Mouse (Mus musculus) neural tube, embryonic 12.5 days (tissue): ENCODE measurements around the gene Hist2h3c1. TPM values are rescaled to one million over a fixed set of nuclear protein-coding genes. Genes with fewer than 3 reads are reported as not detected.

Source experiments
- ATAC-seq: fragments of 200-750 bp; cut with Nextera tagmentation; 2 replicates; pipeline ENCODE4 v1.8.0; 2017; ENCODE audit warnings: low read depth, mild to moderate bottlenecking, moderate TSS enrichment, moderate library complexity; ENCODE audit not compliant: low FRiP score
- H3K27ac ChIP-seq: fragments of 300-500 bp; sonication (generic); 2 replicates; pipeline ENCODE4 v1.5.1; 2016
- H3K27me3 ChIP-seq: fragments of 300-500 bp; sonication (generic); replicated peaks from 2 replicates; pipeline ENCODE4 v1.6.1; 2016; ENCODE audit warnings: mild to moderate bottlenecking
- H3K36me3 ChIP-seq: fragments of 300-500 bp; sonication (generic); 2 replicates; pipeline ENCODE4 v1.6.1; 2016; ENCODE audit warnings: mild to moderate bottlenecking
- H3K4me1 ChIP-seq: fragments of 300-500 bp; sonication (generic); 2 replicates; pipeline ENCODE4 v1.6.1; 2016
- H3K4me2 ChIP-seq: fragments of 300-500 bp; sonication (generic); replicated peaks from 2 replicates; pipeline ENCODE4 v1.6.1; 2016; ENCODE audit warnings: mild to moderate bottlenecking
- H3K4me3 ChIP-seq: fragments of 300-500 bp; sonication (generic); 2 replicates; pipeline ENCODE4 v1.5.1; 2016
- H3K9ac ChIP-seq: fragments of 300-500 bp; sonication (generic); 2 replicates; pipeline ENCODE4 v1.6.1; 2016; ENCODE audit warnings: mild to moderate bottlenecking
- H3K9me3 ChIP-seq: fragments of 300-500 bp; sonication (generic); 2 replicates; pipeline ENCODE4 v1.6.1; 2016; ENCODE audit warnings: mild to moderate bottlenecking
- WGBS: fragments of 180-500 bp; shearing (Covaris S2); methylation state at CpG from one replicate; pipeline ENCODE4 v1.1.7; 2016; 5-methylcytosine and 5-hydroxymethylcytosine counted together
- polyA plus RNA-seq: library from polyadenylated mRNA; unstranded; fragments of >200 nt; fragmentation: Nextera tagmentation; extraction: Ambion mirVana; gene quantifications from 2 replicates; pipeline ENCODE4 v1.2.1, GENCODE M21; 2016

Gene Hist2h3c1
- polyA plus RNA-seq, 1 experiment from 2014 or later, result 1.1 TPM

DNA sequence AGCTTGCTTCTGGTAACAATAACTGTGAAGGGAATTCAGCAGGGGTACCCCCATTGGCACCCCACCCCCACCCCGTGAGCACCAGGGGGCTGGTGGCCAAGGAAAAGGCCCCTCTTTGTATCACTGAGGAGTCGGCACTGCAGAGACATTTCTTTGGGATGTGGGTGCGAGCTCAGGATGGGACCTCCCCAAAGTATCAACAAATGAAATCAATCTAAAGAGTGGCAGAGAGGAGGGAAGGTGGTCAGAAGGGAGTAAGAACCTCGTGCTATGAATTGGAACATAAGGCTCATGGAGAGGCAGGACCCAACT, 2.5 kb downstream of the Hist2h3c1 start:
- H3K9ac ChIP-seq, result no peak overlapping the region
- 53% methylated on average over 4 of the region's 4 CpGs for WGBS
- H3K36me3 ChIP-seq, result no peaks in the 10 kb centered on the region
- no peak overlapping the region for H3K27ac ChIP-seq
- peaks cover 18% of the 10 kb centered on the region for H3K4me1 ChIP-seq
- H3K4me2 ChIP-seq, result peak overlapping the region; percentile 58; the same call in 1 of the 2 replicates
- no peaks in the 10 kb centered on the region for H3K27me3 ChIP-seq
- no peak overlapping the region for H3K4me3 ChIP-seq
- no peaks in the 10 kb centered on the region for H3K9me3 ChIP-seq
- no peak for ATAC-seq

DNA sequence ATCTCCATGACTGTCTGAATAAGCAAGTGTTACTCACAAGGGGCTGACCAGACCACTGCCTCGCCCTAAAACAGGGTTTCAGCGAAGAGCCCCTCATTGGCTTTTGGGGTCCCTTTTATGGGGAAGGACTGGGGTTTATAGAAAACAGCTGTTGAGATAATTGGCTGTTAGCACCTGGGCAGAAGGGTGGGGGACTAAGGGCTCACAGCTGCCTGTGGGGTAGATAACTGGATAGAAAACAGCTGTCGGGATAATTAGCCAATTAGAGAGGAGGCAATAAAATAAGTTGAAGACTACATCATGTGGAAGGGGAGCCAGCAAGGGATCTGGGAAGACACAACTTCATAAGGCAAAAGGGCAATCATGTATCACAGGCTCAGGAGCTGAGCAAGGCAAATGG, 4.4 kb downstream of the Hist2h3c1 start:
- no peak overlapping the region for H3K27ac ChIP-seq
- no peaks in the 10 kb centered on the region for H3K27me3 ChIP-seq
- no peak overlapping the region for H3K4me3 ChIP-seq
- H3K4me2 ChIP-seq, result no peak overlapping the region
- peaks cover 13% of the 10 kb centered on the region; the same call in 1 of the 2 replicates for H3K4me1 ChIP-seq
- ATAC-seq, result no peak
- H3K36me3 ChIP-seq, result no peaks in the 10 kb centered on the region
- H3K9me3 ChIP-seq, result no peaks in the 10 kb centered on the region
- no peak overlapping the region for H3K9ac ChIP-seq
- WGBS, result 65% methylated on average over 3 of the region's 3 CpGs

DNA sequence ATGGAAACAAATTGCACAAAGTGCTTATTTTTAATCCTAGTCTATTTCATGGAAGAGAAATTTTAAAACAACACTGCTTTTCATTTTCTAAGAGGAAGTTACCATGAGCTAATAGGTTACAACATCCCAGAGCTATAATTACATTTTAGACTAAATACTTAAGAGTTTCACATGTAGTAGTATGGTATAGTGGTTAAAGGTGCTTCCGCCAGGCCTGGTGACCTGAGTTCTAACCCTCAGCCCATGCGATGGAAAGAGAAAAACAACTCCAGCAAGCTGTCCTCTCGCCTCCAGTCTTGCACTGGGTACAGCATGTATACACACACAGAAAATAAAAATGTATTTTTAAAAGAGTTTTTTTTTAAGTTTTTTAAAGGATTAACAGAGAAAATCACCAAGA, 5.3 kb downstream of the Hist2h3c1 start:
- no peak for ATAC-seq
- Histone ChIP-seq H3K4me1 (peaks cover 13% of the 10 kb centered on the region; the same call in 1 of the 2 replicates), H3K36me3 (no peaks in the 10 kb centered on the region), H3K27ac (no peak overlapping the region), H3K4me2 (no peak overlapping the region), H3K9me3 (no peaks in the 10 kb centered on the region), H3K4me3 (no peak overlapping the region), H3K27me3 (no peaks in the 10 kb centered on the region), H3K9ac (no peak overlapping the region)
- WGBS, result 88% methylated on average over 3 of the region's 3 CpGs

DNA sequence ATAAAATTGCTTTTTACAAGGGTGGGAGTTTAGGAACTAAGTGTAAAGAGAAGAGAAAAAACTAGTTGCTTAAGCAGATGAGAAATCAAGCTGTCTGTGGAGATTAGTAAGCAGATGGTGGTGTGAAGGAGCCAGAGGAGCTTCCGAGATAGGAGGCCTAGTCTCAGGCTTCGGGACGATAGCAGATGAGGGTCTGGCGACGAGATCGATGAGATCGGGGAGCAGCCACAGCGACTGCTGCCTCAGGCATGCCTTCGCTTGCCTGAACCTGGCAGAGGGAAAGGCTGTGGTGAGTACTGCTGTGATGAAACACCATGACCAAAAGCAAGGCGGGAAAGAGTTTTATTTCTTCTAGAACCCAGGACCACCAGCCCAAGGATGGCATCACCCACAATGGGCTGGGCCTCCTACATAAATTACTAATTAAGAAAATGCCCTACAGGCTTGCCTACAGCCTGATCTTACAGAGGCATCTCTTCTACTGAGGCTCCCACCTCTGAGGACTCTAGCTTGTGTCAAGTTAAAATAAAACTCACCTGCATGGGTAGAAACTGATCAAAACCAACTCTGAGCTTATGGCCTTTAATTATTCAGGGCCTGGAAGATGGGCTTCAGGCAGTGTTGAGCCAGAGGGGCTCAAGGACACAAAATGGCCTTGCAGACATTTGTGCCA, 8.3 kb downstream of the Hist2h3c1 start:
- H3K27ac ChIP-seq, result no peak overlapping the region
- no peak overlapping the region for H3K4me2 ChIP-seq
- H3K4me1 ChIP-seq, result no peaks in the 10 kb centered on the region
- no peak for ATAC-seq
- no peaks in the 10 kb centered on the region for H3K27me3 ChIP-seq
- H3K9me3 ChIP-seq, result no peaks in the 10 kb centered on the region
- H3K4me3 ChIP-seq, result no peak overlapping the region
- 67% methylated on average over 10 of the region's 10 CpGs for WGBS
- no peak overlapping the region for H3K9ac ChIP-seq
- H3K36me3 ChIP-seq, result no peaks in the 10 kb centered on the region

DNA sequence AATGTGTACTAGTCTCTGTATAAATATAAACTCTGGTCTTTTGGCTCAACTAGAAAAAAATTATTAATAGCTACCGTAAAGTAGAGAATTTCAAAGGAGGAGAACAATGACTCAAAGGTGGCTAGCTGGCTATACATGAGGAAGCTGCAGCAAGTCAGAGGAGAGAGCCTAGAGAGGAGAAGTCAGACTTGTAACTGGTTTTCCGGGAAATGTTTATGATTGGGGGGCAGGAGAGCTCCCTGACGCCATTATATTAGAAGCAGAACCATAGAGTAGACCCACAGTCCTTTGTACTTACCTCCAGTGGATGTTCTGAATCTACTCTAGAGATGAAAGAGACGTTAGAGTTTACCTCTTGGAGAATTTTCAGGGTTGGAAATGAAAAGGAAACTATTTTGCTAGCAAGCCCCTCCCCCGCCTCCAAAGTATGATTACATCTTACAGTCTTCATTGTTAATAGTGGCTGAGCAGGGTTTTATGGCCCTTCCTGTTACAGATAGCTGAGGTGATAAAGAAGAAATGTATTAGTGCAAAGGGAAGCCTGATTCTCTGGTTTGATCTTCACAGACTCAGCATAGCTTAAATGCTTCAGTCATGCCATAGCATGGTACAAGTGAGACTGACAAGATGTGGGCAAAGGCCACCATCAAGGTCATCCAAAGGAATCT, 9.6 kb downstream of the Hist2h3c1 start:
- H3K4me1 ChIP-seq, result no peaks in the 10 kb centered on the region
- no peaks in the 10 kb centered on the region for H3K9me3 ChIP-seq
- no peak for ATAC-seq
- no peak overlapping the region for H3K4me3 ChIP-seq
- no peak overlapping the region for H3K27ac ChIP-seq
- H3K4me2 ChIP-seq, result no peak overlapping the region
- no peaks in the 10 kb centered on the region for H3K27me3 ChIP-seq
- H3K36me3 ChIP-seq, result no peaks in the 10 kb centered on the region
- no peak overlapping the region for H3K9ac ChIP-seq
- 80% methylated on average over 5 of the region's 5 CpGs for WGBS

DNA sequence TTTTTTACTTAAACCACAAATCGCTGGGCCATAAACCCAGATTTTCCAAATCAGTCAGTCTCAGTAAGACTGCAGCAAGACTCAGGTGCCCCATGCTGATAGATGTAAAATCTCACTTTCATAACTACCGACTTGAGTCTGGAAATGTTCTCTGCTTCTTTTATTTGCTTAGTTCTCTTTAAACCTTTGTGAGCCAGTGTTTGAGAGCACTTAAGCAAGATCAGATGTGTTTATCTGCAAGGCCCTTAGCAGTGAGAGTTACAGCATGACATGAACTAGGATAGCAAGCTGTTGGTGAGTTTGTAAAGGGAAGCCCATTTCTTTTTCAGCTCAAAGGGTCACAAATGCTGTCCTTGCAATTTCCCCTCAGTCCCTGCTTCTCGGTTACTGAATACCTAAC, 10.7 kb downstream of the Hist2h3c1 start:
- Histone ChIP-seq H3K9me3 (no peaks in the 10 kb centered on the region), H3K9ac (no peak overlapping the region), H3K4me3 (no peak overlapping the region)

DNA sequence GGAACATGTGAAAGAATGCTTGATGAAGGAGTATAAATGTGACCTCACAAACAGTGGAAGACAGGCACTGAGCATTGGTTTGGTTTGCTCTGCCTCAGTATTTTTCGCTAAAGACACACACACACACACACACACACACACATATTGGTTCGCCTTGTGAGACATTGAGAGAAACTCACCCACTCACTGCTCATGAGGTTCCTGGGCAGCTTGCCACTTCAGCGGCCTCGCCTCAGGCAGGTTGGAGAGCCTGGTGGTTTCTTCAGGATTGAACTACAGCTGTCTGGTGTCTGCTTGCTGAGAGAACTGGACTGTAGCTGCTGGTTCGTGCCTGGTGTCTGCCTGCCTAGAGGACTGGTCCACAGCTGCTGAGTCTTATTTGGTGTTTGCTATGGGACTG, 13.7 kb downstream of the Hist2h3c1 start:
- Histone ChIP-seq H3K4me3 (no peak overlapping the region), H3K4me1 (peaks cover 20% of the 10 kb centered on the region), H3K9ac (no peak overlapping the region), H3K36me3 (no peaks in the 10 kb centered on the region), H3K9me3 (no peaks in the 10 kb centered on the region), H3K4me2 (no peak overlapping the region), H3K27me3 (no peaks in the 10 kb centered on the region), H3K27ac (no peak overlapping the region)
- no peak for ATAC-seq
- 87% methylated on average over 5 of the region's 5 CpGs for WGBS

More for the DNA sequence above, 10.7 kb downstream of the Hist2h3c1 start:
- H3K4me2 ChIP-seq, result no peak overlapping the region
- no peaks in the 10 kb centered on the region for H3K36me3 ChIP-seq
- H3K4me1 ChIP-seq, result peaks cover 7% of the 10 kb centered on the region; the same call in 1 of the 2 replicates
- H3K27me3 ChIP-seq, result no peaks in the 10 kb centered on the region
- 84% methylated on average over 3 of the region's 3 CpGs for WGBS
- no peak for ATAC-seq
- no peak overlapping the region for H3K27ac ChIP-seq

DNA sequence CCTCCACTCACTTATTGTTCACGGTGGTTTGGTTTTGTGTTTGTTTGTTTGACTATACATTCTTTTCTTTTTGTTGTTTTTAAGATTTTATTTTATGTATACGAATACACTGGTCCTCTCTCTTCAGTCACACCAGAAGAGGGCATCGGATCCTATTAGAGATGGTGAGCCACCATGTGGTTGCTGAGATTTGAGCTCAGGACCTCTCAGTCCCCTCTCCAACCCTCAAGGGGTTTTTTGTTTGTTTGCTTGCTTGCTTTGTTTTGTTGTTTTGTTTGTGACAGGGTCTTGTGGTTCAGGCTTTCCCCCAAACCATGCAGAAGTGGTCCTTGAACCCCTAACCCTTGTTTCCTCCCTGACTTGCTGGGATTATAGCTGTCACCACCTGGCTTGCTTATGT, 15.1 kb downstream of the Hist2h3c1 start:
- Histone ChIP-seq H3K9ac (peak overlapping the region; percentile 84; the same call in 1 of the 2 replicates), H3K4me1 (peaks cover 20% of the 10 kb centered on the region), H3K4me2 (peak overlapping the region; percentile 78), H3K27ac (peak overlapping the region; percentile 92), H3K27me3 (no peaks in the 10 kb centered on the region), H3K9me3 (no peaks in the 10 kb centered on the region), H3K36me3 (no peaks in the 10 kb centered on the region), H3K4me3 (peak overlapping the region; percentile 50; the same call in 1 of the 2 replicates)
- no peak for ATAC-seq
- 71% methylated on average over 3 of the region's 3 CpGs for WGBS

DNA sequence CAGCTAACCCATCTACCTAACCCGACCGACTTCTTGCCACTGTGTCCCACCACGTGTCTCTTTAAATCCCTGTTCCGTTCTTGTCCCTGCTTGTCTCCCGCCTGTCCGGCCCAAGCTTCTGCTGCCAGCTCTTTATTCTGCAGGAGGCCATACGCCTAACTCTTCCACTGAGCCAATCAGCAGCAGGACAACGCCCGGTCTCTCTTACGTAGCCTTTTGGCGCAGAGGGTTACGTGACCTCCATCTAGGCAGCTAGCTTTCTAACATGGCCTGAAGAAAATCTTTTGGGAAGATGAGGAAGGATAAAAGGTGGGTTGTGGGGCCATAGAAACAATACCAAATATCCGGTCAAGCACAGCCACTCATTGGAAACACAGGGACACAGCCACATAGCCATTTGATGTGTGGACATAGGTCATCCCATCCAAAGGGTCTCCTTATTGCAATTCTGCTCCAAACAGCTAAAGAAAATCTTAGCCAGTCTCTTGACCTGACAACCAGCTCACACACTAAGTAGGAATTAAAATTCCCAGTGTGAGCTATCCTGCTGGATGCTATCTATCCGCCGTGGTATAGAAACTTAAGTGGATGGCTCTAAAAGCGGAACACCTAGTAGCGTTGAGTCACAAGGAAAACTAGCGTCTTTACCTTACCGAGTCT, 15.9 kb downstream of the Hist2h3c1 start:
- Histone ChIP-seq H3K4me3 (peak overlapping the region; percentile 50), H3K27me3 (no peaks in the 10 kb centered on the region), H3K4me1 (peaks cover 20% of the 10 kb centered on the region), H3K4me2 (peak overlapping the region; percentile 78), H3K36me3 (no peaks in the 10 kb centered on the region), H3K27ac (peak overlapping the region; percentile 92), H3K9me3 (no peaks in the 10 kb centered on the region), H3K9ac (peak overlapping the region; percentile 84)
- ATAC-seq, result peak; percentile 83
- WGBS, result 1% methylated on average over 19 of the region's 19 CpGs

DNA sequence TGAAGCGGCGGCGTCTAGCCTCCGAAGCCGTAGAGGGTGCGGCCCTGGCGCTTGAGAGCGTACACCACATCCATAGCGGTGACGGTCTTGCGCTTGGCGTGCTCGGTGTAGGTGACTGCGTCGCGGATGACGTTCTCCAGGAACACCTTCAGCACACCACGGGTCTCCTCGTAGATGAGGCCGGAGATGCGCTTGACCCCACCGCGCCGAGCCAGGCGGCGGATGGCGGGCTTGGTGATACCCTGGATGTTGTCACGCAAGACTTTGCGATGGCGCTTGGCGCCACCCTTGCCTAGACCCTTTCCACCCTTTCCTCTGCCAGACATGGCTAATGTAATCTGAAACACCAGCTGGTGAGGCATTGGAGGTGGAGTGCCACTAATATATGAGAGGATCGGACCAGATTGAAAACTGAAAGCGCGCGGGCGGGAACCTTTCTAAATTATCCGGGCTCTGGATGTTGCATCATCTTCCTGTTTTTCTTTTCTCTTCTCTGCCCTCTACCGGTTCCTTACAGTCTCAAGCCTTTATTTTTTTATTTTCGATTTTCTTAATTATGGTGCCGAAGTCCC, 16.6 kb downstream of the Hist2h3c1 start, which contains the start of gene Hist2h4:
Gene Hist2h4 (minus strand): TSS at position 333 of the 572 bp plus-strand sequence.
- H3K4me1 ChIP-seq, result peaks cover 26% of the 10 kb centered on the region
- under 1% methylated on average over 40 of the region's 40 CpGs for WGBS
- H3K36me3 ChIP-seq, result no peaks in the 10 kb centered on the region
- peak; percentile 72 for ATAC-seq
- H3K9me3 ChIP-seq, result no peaks in the 10 kb centered on the region
- H3K27me3 ChIP-seq, result no peaks in the 10 kb centered on the region
- H3K27ac ChIP-seq, result peak within 1 kb of the TSS; percentile 92
- H3K4me2 ChIP-seq, result peak within 1 kb of the TSS; percentile 78
- H3K4me3 ChIP-seq, result peak within 1 kb of the TSS; percentile 50
- peak within 1 kb of the TSS; percentile 84 for H3K9ac ChIP-seq

DNA sequence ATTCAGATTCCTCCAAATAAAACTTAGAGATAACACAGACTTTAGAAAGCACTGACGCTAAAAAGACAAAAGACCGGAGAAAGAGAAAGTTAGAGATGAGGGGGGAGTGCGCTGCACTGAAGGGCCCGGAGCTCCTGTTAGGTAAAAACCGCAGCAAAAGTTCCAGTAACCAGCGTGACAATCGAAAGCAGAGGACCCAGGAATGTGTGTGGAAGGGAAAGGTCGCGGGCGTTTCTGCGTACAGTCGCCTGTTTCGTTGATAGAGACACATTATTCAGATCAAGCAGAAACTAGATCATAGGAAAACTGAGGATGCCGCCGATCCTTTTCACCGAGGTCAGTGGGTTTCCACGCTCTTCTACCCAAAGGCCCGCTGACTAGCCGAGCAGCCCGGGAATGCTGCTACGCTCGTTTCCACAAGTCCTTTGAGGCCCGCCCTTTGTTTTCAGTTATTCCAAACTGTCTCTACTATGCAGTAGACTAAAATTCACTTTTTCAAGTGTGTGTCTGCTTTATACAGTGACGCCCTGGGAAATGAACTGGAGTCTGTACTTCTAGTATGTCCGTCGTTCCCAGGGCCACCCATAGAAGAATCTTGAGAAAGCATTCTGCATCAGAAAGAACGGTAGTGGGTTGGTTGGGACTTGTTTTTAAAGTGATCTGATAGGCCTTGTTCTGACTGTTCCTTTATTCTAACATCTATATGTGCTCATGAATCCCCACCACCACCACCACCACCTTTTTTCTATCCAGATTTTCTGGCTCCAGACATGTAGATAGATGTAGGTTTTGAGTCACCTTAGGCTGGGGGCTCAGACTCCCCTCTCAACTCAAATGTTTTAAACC, 17.3 kb downstream of the Hist2h3c1 start:
- ATAC-seq, result peak; percentile 49; the same call in 1 of the 2 replicates
- Histone ChIP-seq H3K9me3 (no peaks in the 10 kb centered on the region), H3K4me1 (peaks cover 28% of the 10 kb centered on the region), H3K36me3 (no peaks in the 10 kb centered on the region), H3K4me3 (peak overlapping the region; percentile 50), H3K27ac (peak overlapping the region; percentile 81), H3K9ac (peak overlapping the region; percentile 84), H3K27me3 (no peaks in the 10 kb centered on the region), H3K4me2 (peak overlapping the region; percentile 78)
- 6% methylated on average over 27 of the region's 27 CpGs for WGBS
